Mouse (Mus musculus): ENCODE results near the gene Mta2.
"Not testable (repeated sequence)": the region's sequence is repeated elsewhere in the genome, so short reads cannot be mapped to it uniquely, and the experiment has no call there.

The Mta2 gene

DNA sequence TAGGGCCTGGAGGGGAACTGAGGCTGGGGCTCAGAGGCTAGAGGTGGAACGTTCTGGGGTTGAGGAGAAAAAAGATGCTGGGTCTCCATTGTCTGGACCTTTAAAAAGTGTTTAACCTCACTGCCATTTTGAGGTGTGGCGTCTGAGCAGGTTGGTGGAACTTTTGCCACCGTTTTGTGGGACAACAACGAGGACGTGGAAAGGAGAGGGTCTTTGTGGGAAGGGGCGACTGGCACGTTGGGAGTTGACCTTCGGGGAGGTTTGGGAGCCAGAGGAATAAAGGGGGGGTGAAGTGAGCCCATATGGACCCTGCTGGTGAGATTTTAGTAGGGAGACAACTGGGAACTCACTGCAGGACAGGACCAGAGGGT, 25.7 kb downstream of the Mta2 start:
- no peak for DNase-seq (ENCODE audit: low spot score)

GRCm38 (mm10) chr19:8967893-8968292, 26.2 kb downstream of the Mta2 start:
- DNase-seq (ENCODE audit: low spot score) = no peak

GRCm38 (mm10) chr19:8972491-8972890, 30.8 kb downstream of the Mta2 start:
- not testable (repeated sequence) for DNase-seq (ENCODE audit: low spot score)

DNA sequence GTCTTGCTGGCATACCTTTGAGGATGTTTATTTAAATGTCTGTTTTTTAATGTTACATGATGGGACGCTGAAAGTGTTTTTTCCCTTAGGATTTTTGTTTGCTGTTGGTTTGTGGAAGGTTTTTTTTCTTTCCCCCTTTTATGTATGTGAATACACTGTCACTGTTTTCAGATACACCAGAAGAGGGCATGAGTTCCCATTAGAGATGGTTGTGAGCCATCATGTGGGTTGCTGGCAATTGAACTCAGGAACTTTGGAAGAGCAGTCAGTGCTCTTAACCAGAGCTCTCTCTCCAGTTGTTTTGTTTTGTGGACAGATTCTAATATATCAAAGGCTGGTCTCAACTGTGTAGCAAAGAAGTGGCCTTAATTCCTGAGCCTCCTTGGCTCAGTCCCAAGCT, 33.0 kb downstream of the Mta2 start:
- DNase-seq (ENCODE audit: low spot score) = no peak

- DNase-seq (ENCODE audit: low spot score) = no peak
Measured at GRCm38 (mm10) chr19:8975491-8975890, 33.8 kb downstream of the Mta2 start.

DNA sequence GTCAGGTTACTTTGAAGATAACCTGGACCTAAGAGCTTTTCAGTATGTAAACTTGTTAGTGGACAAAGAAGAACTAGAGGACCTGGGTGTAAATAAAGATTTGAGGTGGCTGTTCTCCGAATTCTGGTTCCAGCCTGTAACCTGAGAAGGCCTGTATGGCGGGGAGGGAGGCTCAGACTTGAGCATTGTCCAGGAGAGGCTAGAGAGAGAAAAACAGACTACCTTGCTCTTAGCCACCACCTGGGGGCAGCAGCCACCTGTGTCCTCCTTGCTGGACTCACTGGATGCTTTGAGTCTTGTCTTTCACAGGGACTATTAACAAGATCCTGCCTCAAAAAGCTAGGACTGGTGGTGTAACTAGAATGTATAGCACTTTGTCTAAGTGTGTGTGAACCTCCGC, 34.9 kb downstream of the Mta2 start:
- no peak for DNase-seq (ENCODE audit: low spot score)

DNA sequence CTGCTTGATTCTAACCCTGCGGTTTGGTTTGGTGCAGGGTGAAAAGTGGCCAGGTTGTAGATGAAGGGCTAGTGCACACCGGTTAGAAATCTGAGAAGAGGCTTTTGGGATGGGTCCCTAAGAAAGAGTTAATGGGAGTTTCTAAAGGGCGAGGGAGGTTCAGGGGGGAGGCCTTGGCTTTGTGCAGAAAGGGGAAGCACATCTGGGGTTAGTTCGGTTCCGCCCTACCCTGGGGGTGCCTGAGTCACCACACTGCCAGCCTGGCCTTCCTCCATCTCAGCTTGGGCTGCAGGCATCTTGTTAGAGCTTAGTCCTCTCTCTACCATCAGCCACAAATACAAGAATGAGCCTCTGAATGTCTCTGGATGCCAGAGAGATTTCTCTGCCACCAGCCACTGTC, 39.1 kb downstream of the Mta2 start:
- DNase-seq (ENCODE audit: low spot score) = no peak

- DNase-seq (ENCODE audit: low spot score) = no peak
Measured at GRCm38 (mm10) chr19:8981450-8982168, 39.9 kb downstream of the Mta2 start.

- no peak for DNase-seq (ENCODE audit: low spot score)
Measured at GRCm38 (mm10) chr19:8982303-8983149, 40.9 kb downstream of the Mta2 start.

GRCm38 (mm10) chr19:8983150-8983650, 41.5 kb downstream of the Mta2 start:
- DNase-seq (ENCODE audit: low spot score) = no peak

- DNase-seq (ENCODE audit: low spot score) = no peak
Measured at GRCm38 (mm10) chr19:8984255-8984868, 42.7 kb downstream of the Mta2 start.

DNA sequence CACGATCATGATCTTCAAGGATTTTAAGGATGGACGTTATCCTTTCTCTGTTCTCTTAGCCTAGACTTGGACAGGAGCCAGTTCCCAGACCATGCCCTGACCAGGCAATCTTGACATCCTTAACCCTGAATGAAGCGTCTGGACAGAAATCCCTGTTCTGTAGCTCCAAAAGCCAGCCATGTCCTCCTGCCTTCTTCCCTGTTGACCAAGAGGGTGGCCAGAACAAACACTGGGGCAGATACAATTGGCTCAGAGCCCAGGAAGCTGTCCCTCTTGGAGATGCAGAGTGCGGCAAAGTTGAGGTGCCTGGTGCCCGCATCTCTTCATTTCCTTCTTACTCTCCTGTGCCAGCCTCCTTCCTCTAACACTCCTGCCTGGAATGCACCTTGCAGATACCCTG, 44.2 kb downstream of the Mta2 start:
- no peak for DNase-seq (ENCODE audit: low spot score)

GRCm38 (mm10) chr19:8987816-8988215, 46.1 kb downstream of the Mta2 start:
- DNase-seq (ENCODE audit: low spot score) = no peak

DNA sequence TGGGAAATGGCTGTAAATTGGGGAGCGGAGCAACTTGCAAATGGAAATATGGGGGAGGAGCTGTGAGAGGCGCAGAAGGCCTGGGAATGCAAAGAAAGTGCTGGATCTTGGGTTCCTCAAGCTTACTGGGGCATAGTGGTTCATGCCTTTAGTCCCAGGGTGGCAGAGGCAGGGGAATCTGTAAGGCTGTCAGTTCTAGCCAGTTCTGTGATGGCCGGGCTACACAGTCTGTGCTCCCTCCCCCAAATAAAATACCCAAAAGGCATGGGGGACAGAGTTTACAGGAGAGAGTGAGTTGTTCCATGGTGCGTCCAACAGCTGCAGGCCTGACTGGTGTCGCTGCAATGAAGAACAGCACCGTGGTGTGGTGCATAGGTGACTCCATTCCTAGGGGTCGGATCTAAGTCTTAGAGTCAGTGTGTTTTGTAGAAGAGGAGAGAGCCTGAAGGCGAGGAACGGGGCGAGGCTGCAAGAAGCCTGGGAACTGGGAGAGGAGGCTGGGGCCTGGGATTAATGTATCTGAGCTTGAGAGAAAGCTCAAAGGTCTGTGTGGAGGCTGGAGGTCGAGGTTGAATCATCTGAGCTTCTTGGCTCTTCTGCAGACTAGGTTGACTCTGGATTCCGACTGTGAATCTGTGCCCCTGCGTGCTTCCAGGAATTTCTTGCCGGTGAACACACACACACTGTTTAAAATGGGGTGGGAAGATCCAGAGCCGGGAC, 46.8 kb downstream of the Mta2 start:
- DNase-seq (ENCODE audit: low spot score) = no peak

DNA sequence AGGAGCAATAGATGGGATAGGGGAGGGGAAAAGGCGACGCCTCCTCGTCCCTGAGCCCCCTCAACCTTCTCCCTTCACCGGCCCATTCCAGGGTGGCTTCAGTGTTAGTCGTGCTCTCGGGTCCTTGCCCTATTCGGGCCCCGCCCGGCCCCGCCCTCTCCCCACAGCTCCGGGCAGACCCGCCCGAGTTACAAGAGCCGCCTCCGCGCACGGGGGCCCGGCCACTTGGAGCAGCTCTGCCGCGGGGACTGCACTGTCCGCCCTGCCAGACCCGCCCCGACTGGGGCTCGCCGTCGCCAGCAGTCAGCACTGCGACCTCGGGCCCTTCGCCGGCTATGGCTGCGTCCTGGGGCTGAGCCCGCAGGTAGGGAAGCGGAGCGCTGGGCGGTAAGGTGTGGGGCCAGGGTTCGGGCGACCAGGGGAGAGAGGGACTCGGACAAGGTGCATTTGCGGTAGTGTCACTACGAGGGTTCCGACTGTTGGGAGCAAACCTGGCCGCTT, 47.4 kb downstream of the Mta2 start, which contains the start of gene Ahnak:
Gene Ahnak, plus strand, starts transcription at position 219 of the 501 bp plus-strand sequence.
- DNase-seq (ENCODE audit: low spot score) = no peak

- DNase-seq (ENCODE audit: low spot score) = no peak
Measured at GRCm38 (mm10) chr19:8989567-8990431, 48.1 kb downstream of the Mta2 start.

DNA sequence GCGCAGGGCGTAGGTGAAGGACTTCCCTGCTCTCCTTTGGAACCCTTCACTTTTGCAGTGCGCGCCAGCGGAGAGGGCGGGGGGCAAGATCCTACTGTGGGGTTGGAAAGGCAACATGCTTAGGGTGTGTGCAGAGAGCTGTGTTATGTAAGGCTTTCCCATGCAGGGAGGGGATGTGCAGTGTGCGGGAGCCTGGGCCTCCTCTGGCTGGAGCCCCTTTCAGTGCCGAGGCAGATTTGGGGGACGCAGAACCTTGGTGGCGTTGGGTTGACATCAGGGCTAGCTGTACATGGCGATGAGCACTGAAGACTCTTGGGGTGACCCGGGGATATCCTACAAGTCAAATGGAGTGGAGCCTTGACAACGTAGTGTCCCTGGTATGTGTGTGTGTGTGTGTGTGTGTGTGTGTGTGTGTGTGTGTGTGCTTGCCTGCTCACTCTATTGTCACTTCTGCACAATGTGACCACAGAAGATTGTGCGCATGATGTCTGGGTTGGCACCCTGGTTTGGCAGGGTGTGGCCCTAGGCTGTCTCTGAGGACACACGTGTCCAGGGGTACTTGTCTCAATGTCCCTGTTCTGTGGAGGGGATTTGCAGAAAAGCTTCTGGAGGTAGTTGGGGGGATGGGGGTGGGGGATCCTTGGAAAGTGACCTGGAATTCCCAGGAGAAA, 48.9 kb downstream of the Mta2 start:
- DNase-seq (ENCODE audit: low spot score) = no peak

DNA sequence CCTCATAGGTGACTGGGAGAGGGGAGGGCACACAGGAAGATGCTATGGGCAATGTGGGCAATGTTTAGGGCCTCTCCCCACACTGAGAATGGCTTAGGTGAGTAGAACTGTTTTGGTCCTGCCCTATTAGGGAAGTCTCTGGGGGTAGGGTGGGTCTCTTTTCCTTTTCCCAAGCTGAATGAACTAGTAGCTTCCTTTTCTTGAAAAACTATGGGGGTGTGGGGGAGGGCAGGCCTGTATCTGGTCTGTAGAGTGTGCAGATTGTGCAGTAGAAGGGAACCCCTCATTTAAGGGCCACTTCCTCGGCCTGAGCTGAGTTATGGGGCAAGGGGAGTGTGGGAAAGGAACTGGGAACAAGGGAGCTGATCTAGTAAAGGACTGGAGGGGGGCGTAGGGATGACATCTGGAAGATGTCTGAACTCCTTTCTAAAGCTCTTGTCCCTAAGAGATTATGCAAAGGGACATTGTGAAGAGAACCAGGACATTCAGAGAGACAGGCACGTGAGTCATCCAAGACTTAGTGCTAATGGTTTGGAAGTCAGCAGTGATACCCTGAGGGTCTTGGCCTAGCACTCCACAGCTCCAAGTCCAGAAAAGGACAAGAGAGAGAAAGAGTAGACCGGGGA, 49.7 kb downstream of the Mta2 start:
- no peak for DNase-seq (ENCODE audit: low spot score)

GRCm38 (mm10) chr19:8991871-8992735, 50.4 kb downstream of the Mta2 start:
- DNase-seq (ENCODE audit: low spot score) = no peak
